8 mouse cellular contexts compared by ENCODE assay signal in the genomic region with DNA sequence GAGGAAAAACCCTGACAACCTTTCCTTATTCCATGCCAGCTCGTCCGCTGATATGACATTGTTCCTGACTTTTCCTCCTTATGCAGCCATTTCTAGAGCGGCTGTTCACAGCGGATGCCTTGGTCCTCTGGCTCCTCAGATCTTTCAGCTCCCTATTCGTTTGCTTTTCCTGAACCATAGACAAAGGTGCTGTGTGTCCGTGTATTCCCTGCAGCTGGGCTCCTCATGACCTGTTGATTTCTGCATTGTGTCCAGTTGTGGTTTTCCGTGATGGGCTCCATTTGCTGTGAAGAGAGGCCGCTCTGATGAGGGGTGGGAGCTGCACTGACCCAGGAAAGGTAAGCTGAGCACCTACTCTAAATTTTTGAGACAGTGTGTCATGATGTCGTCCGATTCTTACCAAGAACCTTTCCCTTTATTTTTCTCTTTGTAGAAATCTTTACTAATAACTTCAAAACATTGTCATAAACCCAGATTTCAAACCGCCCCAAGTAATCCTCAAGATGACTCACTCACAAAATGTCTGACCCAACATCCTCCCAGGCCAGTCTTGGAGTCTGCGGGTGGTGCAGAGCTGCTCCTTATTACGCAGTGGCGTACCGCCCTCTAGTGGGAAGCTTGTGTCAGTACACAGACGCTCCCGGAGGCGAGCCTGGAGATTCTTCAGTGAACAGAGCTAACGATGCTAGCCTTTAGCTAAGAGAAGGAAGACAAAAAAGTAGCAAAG. TPM values are rescaled to one million over a fixed set of nuclear protein-coding genes. Genes with fewer than 3 reads are reported as not detected.
DNase-seq lines count a peak whose midpoint lies in the region; ATAC-seq lines count a peak whose summit lies in the region.

No protein-coding gene starts in this region.

- no peak overlapping the region for H3K9ac ChIP-seq in intestine, embryonic 15.5 days
- no peak overlapping the region for H3K9ac ChIP-seq in midbrain, embryonic 12.5 days (replicated peaks)

- no peaks in the 10 kb centered on the region for H3K27me3 ChIP-seq in intestine, embryonic 15.5 days (replicated peaks)
- peaks cover 9% of the 10 kb centered on the region; the same call in 1 of the 2 replicates for H3K27me3 ChIP-seq in midbrain, embryonic 12.5 days

- no peaks in the 10 kb centered on the region for H3K9me3 ChIP-seq in intestine, embryonic 15.5 days
- H3K9me3 ChIP-seq in midbrain, embryonic 12.5 days: no peaks in the 10 kb centered on the region

- peak; percentile 68 for ATAC-seq in intestine, embryonic 15.5 days
- ATAC-seq in midbrain, embryonic 12.5 days (ENCODE audit: low FRiP score, low read depth): peak; percentile 59

- 35% methylated on average over 19 of the region's 19 CpGs for WGBS in intestine, embryonic 15.5 days
- WGBS in midbrain, embryonic 12.5 days: 40% methylated on average over 19 of the region's 19 CpGs

- intact Hi-C loops in gastrocnemius, postnatal 14 days (cut with DNase I; ENCODE audit: low total_unique reads): loop anchor here (2.0 kb wide), 1 partner anchor 235 kb away; no protein-coding TSS in a partner anchor
- intact Hi-C loops in left cerebral cortex, postnatal 14 days (cut with DNase I): loop anchor here (2.0 to 10.0 kb wide), 3 partner anchors 233 to 503 kb away; partner anchors contain the start of gene Nenf

- peak; percentile 86 to 87 for DNase-seq in adrenal gland, adult 18-20 months (ENCODE audit: low spot score in 2 of 2)
- DNase-seq in embryo, embryonic 10 days (ENCODE audit: low spot score): peak; percentile 95
- DNase-seq in gastrocnemius, postnatal 14 days: peak; percentile 87
- DNase-seq in left cerebral cortex, postnatal 14 days (ENCODE audit: low spot score in 2 of 2): peak; percentile 90 to 92
- DNase-seq in skeletal muscle tissue, adult 2 months (ENCODE audit: low read depth, low spot score): peak; percentile 85
- peak; percentile 73 for DNase-seq in yolk sac, embryonic 10.5 days (ENCODE audit: low spot score)

- no peaks in the 10 kb centered on the region for H3K36me3 ChIP-seq in intestine, embryonic 15.5 days
- H3K36me3 ChIP-seq in midbrain, embryonic 12.5 days: no peaks in the 10 kb centered on the region

- H3K27ac ChIP-seq in intestine, embryonic 15.5 days: no peak overlapping the region
- no peak overlapping the region for H3K27ac ChIP-seq in midbrain, embryonic 12.5 days (replicated peaks)

- no peak overlapping the region for H3K4me2 ChIP-seq in intestine, embryonic 15.5 days (replicated peaks)
- H3K4me2 ChIP-seq in midbrain, embryonic 12.5 days (replicated peaks): no peak overlapping the region

- H3K4me3 ChIP-seq in intestine, embryonic 15.5 days (replicated peaks): no peak overlapping the region
- H3K4me3 ChIP-seq in midbrain, embryonic 12.5 days: no peak overlapping the region

- H3K4me1 ChIP-seq in intestine, embryonic 15.5 days (replicated peaks): peaks cover 7% of the 10 kb centered on the region; the same call in 1 of the 2 replicates
- H3K4me1 ChIP-seq in midbrain, embryonic 12.5 days: peaks cover 15% of the 10 kb centered on the region

RNA-seq across cellular contexts. Expression of gene Nek2, which starts 3.7 kb away (rescaled TPM):
- total RNA-seq in adrenal gland, adult 18-20 months (2021): 1 to 10 TPM in 1 of 2 experiments, under 1 TPM in 1; 0.45 to 1.3 TPM
- total RNA-seq in gastrocnemius, postnatal 14 days (2021): 1 to 10 TPM; 1.6 TPM
- 45.6 and 47.6 TPM in 2 replicates for polyA plus RNA-seq in intestine, embryonic 15.5 days (2015; fragmentation: Nextera tagmentation; extraction: Ambion mirVana)
- 1 to 10 TPM; 1.6 to 1.8 TPM for total RNA-seq in left cerebral cortex, postnatal 14 days (2021)
- 44.2 and 45.8 TPM in 2 replicates for polyA plus RNA-seq in midbrain, embryonic 12.5 days (2016; fragmentation: Nextera tagmentation; extraction: Ambion mirVana)
